Mouse (Mus musculus) forebrain, postnatal 0 days (tissue): ENCODE results near the gene Acyp2. TPM values are rescaled to one million over a fixed set of nuclear protein-coding genes. Genes with fewer than 3 reads are reported as not detected.

Experiments used
- ATAC-seq: fragments of 200-750 bp; cut with Nextera tagmentation; 2 replicates; pipeline ENCODE4 v1.8.0; 2017; ENCODE audit warnings: mild to moderate bottlenecking, moderate library complexity
- DNase-seq: peaks from one replicate; pipeline ENCODE4 v3.0.0-alpha.2; 2015
- H3K27ac ChIP-seq: fragments of 300-500 bp; sonication (generic); 2 replicates; pipeline ENCODE4 v1.5.1; 2014; ENCODE audit warnings: low read depth, mild to moderate bottlenecking, antibody characterized with exemption, low read length, moderate library complexity, mixed read lengths
- H3K27me3 ChIP-seq: fragments of 300-500 bp; sonication (generic); 2 replicates; pipeline ENCODE4 v1.6.1; 2014; ENCODE audit warnings: mild to moderate bottlenecking, low read length, mixed read lengths; ENCODE audit not compliant: insufficient read depth
- H3K36me3 ChIP-seq: fragments of 300-500 bp; sonication (generic); 2 replicates; pipeline ENCODE4 v1.6.1; 2014; ENCODE audit warnings: mild to moderate bottlenecking, moderate library complexity; ENCODE audit not compliant: insufficient read depth
- H3K4me1 ChIP-seq: fragments of 300-500 bp; sonication (generic); 2 replicates; pipeline ENCODE4 v1.6.1; 2014; ENCODE audit warnings: antibody characterized with exemption; ENCODE audit not compliant: insufficient read depth
- H3K4me2 ChIP-seq: fragments of 300-500 bp; sonication (generic); 2 replicates; pipeline ENCODE4 v1.6.1; 2014; ENCODE audit warnings: low read depth, mild to moderate bottlenecking, moderate library complexity
- H3K4me3 ChIP-seq: fragments of 300-500 bp; sonication (generic); 2 replicates; pipeline ENCODE4 v1.5.1; 2014; ENCODE audit warnings: low read depth, low read length, mixed read lengths
- H3K9ac ChIP-seq: fragments of 300-500 bp; sonication (generic); 2 replicates; pipeline ENCODE4 v1.6.1; 2014; ENCODE audit warnings: mild to moderate bottlenecking
- H3K9me3 ChIP-seq: fragments of 300-500 bp; sonication (generic); 2 replicates; pipeline ENCODE4 v1.6.1; 2016; ENCODE audit warnings: low read length
- CTCF ChIP-seq: sonication (generic); IDR thresholded peaks from 2 replicates; pipeline ENCODE4 v1.5.1; 2016; ENCODE audit warnings: antibody characterized with exemption, control low read depth, low read depth
- WGBS: fragments of 180-500 bp; shearing (Covaris S2); extraction: QIAGEN DNeasy Blood & Tissue Kit; methylation state at CpG from one replicate; pipeline ENCODE4 v1.1.7; 2014; 5-methylcytosine and 5-hydroxymethylcytosine counted together
- polyA plus RNA-seq: library from polyadenylated mRNA; unstranded; fragments of >200 nt; fragmentation: Nextera tagmentation; extraction: Ambion mirVana; gene quantifications from 2 replicates; pipeline ENCODE4 v1.2.1, GENCODE M21; 2015
- total RNA-seq: library from RNA; depleted of rRNA; stranded (reverse); fragments of >200 nt; gene quantifications from 2 replicates; pipeline ENCODE4 v1.2.3, GENCODE M21; 2014

Gene Acyp2
- total and polyA plus RNA-seq, 2 experiments from 2014 or later = 14.0 to 28.4 TPM

- no peak overlapping the region for H3K27ac ChIP-seq
- H3K4me1 ChIP-seq = no peaks in the 10 kb centered on the region
Measured at GRCm38 (mm10) chr11:30580008-30580407, 69.4 kb downstream of the Acyp2 start.

GRCm38 (mm10) chr11:30578931-30579330 lies 70.5 kb downstream of the Acyp2 start:
- TF ChIP-seq CTCF = no peak
- Histone ChIP-seq H3K36me3 (no peaks in the 10 kb centered on the region), H3K4me2 (no peak overlapping the region), H3K27ac (no peak overlapping the region), H3K27me3 (no peaks in the 10 kb centered on the region), H3K4me3 (no peak overlapping the region), H3K4me1 (no peaks in the 10 kb centered on the region), H3K9me3 (no peaks in the 10 kb centered on the region), H3K9ac (no peak overlapping the region)
- DNase-seq = no peak
- no peak for ATAC-seq
- 83% methylated on average over 2 of the region's 2 CpGs for WGBS

More at GRCm38 (mm10) chr11:30580008-30580407, 69.4 kb downstream of the Acyp2 start:
- DNase-seq (no peak), ATAC-seq (no peak)
- 82% methylated on average over 2 of the region's 2 CpGs for WGBS
- Histone ChIP-seq H3K9me3 (no peaks in the 10 kb centered on the region), H3K4me3 (no peak overlapping the region), H3K36me3 (no peaks in the 10 kb centered on the region), H3K27me3 (no peaks in the 10 kb centered on the region), H3K9ac (no peak overlapping the region), H3K4me2 (no peak overlapping the region)
- TF ChIP-seq CTCF = no peak

DNA sequence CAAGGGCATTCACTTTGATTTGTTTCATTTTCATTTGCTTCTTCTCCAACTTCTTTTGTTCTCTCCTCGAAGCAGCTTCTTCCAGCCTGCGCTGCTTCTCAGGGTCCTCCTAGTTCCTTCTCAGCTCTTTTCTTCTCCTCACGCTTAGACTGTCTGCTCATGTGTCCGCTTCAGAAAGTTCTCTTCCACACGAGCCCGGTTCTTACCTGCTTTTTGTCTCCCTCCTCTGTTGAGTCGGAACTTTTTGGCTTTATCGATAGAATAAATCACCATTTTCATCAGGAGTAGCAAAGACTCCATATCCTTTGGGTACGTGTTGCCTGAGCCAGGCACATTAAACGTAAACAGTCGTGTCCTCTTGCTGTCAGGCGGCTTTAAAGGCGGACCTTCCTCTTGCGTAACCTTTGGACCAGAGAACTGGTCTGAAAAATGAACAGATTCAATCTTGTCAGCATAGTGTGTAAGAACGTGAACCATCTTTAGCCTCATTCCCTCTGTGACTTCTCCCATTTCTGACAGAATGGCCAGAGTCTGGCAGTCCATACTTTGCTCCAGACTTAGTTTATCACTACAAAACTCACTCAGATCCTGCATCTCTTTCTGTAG lies 76.5 kb downstream of the Acyp2 start:
- 91% methylated on average over 15 of the region's 15 CpGs for WGBS
- no peak overlapping the region for H3K9ac ChIP-seq
- no peaks in the 10 kb centered on the region for H3K4me1 ChIP-seq
- TF ChIP-seq CTCF = no peak
- no peak overlapping the region for H3K4me2 ChIP-seq
- H3K27me3 ChIP-seq = no peaks in the 10 kb centered on the region
- no peak overlapping the region for H3K4me3 ChIP-seq
- H3K27ac ChIP-seq = no peak overlapping the region
- no peak for DNase-seq
- no peaks in the 10 kb centered on the region for H3K9me3 ChIP-seq
- ATAC-seq = no peak
- H3K36me3 ChIP-seq = no peaks in the 10 kb centered on the region

DNA sequence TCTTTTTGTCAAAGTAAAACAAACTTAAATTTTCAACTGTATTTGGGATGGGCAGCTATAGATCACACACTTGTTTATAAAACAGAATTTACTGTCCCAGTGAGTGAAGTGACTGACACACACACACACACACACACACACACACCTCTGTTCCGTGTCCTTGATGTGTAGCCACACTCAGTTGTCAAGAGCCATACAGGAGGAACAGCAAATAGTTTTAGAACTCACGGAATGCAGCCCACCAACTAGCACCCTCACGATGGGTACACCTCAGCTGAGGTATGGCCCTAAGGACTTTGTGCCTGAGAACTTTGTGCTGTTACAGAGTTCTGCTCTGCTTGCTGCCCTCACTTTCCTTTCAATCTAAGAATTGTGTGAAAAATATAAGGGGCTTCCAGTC lies 78.8 kb downstream of the Acyp2 start:
- Histone ChIP-seq H3K9ac (no peak overlapping the region), H3K36me3 (no peaks in the 10 kb centered on the region), H3K4me1 (no peaks in the 10 kb centered on the region), H3K9me3 (no peaks in the 10 kb centered on the region), H3K4me2 (no peak overlapping the region), H3K4me3 (no peak overlapping the region), H3K27me3 (no peaks in the 10 kb centered on the region), H3K27ac (no peak overlapping the region)
- no peak for ATAC-seq
- DNase-seq = no peak
- TF ChIP-seq CTCF = no peak
- 94% methylated on average over 3 of the region's 3 CpGs for WGBS

DNA sequence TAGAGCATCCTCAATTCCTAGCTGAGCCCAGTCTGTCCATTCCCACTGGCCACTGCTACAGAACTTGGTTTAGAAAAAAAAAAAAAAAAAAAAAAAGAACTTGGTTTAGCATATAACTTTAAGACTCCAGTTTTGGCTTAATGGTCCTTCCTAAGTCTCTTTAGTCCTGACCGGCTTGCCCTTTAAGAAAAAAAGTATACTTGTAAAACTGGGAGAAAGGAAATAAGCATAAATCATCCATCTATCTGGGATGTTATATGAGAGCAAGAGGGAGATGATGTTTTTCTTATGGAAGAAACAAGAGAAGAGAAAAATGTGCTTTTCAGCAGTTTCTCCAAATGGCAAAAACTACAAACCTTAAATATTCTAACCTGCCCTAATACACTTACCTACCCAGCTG lies 89.2 kb downstream of the Acyp2 start:
- H3K9me3 ChIP-seq = no peaks in the 10 kb centered on the region
- H3K36me3 ChIP-seq = no peaks in the 10 kb centered on the region
- H3K27me3 ChIP-seq = no peaks in the 10 kb centered on the region
- WGBS = 94% methylated on average over 1 of the region's 1 CpGs
- ATAC-seq (no peak), DNase-seq (no peak)
- no peak overlapping the region for H3K9ac ChIP-seq
- no peak overlapping the region for H3K27ac ChIP-seq
- H3K4me1 ChIP-seq = no peaks in the 10 kb centered on the region
- no peak overlapping the region for H3K4me2 ChIP-seq
- H3K4me3 ChIP-seq = no peak overlapping the region
- no peak for TF ChIP-seq CTCF

DNA sequence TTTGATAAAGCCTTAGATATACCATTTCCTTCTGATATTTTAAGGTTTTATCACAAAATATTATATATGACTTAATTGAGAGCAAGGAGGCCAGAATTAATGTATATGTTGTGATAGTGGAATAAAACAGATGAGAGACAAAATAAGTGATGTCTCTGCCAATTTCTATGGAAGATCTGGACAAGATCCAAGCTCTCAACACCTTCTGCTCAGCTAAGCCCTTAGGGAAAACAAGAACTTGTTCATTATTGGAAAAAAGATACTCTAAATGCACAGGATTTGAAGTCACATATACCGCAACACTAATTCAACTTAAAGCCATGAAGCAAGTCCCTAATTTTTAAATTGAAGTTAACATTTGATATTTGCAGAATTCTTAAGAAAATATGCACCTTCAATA lies 96.0 kb downstream of the Acyp2 start:
- no peak for TF ChIP-seq CTCF
- Histone ChIP-seq H3K27ac (no peak overlapping the region), H3K4me2 (no peak overlapping the region), H3K4me3 (no peak overlapping the region), H3K36me3 (no peaks in the 10 kb centered on the region), H3K9ac (no peak overlapping the region), H3K27me3 (no peaks in the 10 kb centered on the region), H3K9me3 (no peaks in the 10 kb centered on the region), H3K4me1 (no peaks in the 10 kb centered on the region)
- no peak for DNase-seq
- no peak for ATAC-seq
- WGBS = 83% methylated on average over 1 of the region's 1 CpGs

GRCm38 (mm10) chr11:30517133-30517532 lies 132.3 kb downstream of the Acyp2 start:
- no peak overlapping the region for H3K4me2 ChIP-seq
- whole genome bisulfite sequencing = 95% methylated on average over 2 of the region's 2 CpGs
- TF ChIP-seq CTCF = no peak
- ATAC-seq (no peak), DNase-seq (no peak)
- H3K9me3 ChIP-seq = no peaks in the 10 kb centered on the region
- H3K4me3 ChIP-seq = no peak overlapping the region
- H3K4me1 ChIP-seq = no peaks in the 10 kb centered on the region
- H3K36me3 ChIP-seq = no peaks in the 10 kb centered on the region
- H3K9ac ChIP-seq = no peak overlapping the region
- H3K27ac ChIP-seq = no peak overlapping the region
- no peaks in the 10 kb centered on the region for H3K27me3 ChIP-seq

- Histone ChIP-seq H3K27ac (no peak overlapping the region), H3K4me1 (no peaks in the 10 kb centered on the region), H3K9ac (no peak overlapping the region), H3K36me3 (no peaks in the 10 kb centered on the region), H3K4me2 (no peak overlapping the region), H3K27me3 (no peaks in the 10 kb centered on the region), H3K4me3 (no peak overlapping the region), H3K9me3 (no peaks in the 10 kb centered on the region)
- ATAC-seq (peak; percentile 79), DNase-seq (peak; percentile 52)
- 61% methylated on average over 4 of the region's 4 CpGs for WGBS
- TF ChIP-seq CTCF = no peak
Measured at GRCm38 (mm10) chr11:30508178-30508577, 141.2 kb downstream of the Acyp2 start.
